Mouse (Mus musculus) myocyte (in vitro differentiated cells): ENCODE data around the gene BC030499. TPM values are rescaled to one million over a fixed set of nuclear protein-coding genes. Genes with fewer than 3 reads are reported as not detected.

Experiments used
- H3K27me3 ChIP-seq: one replicate; pipeline ENCODE4 v1.6.1; 2011; ENCODE audit not compliant: control insufficient read depth, insufficient read depth, insufficient read length
- H3K36me3 ChIP-seq: one replicate; pipeline ENCODE4 v1.6.1; 2011; ENCODE audit not compliant: control insufficient read depth, insufficient read depth
- H3K4me2 ChIP-seq: one replicate; pipeline ENCODE4 v1.6.1; 2011; ENCODE audit warnings: low read depth, control low read depth
- H3K4me3 ChIP-seq: one replicate; pipeline ENCODE4 v1.5.1; 2011; ENCODE audit warnings: mild to moderate bottlenecking, control low read depth, moderate library complexity
- H3K79me2 ChIP-seq: one replicate; pipeline ENCODE4 v1.6.1; 2011; ENCODE audit not compliant: control insufficient read depth, insufficient read depth
- H3ac ChIP-seq: one replicate; pipeline ENCODE4 v1.6.1; 2011; ENCODE audit not compliant: control insufficient read depth, insufficient read length
- CEBPB ChIP-seq: IDR thresholded peaks from 2 replicates; pipeline ENCODE4 v1.6.1; 2011; ENCODE audit warnings: mild to moderate bottlenecking, moderate library complexity; ENCODE audit not compliant: poor library complexity, insufficient read depth, severe bottlenecking
- E2F4 ChIP-seq: IDR thresholded peaks from one replicate; pipeline ENCODE4 v1.6.1; 2011; ENCODE audit warnings: mild to moderate bottlenecking, control low read depth, moderate library complexity; ENCODE audit not compliant: insufficient read depth
- MAX ChIP-seq: IDR thresholded peaks from one replicate; pipeline ENCODE4 v1.6.1; 2011; ENCODE audit warnings: low read depth, mild to moderate bottlenecking, control low read depth
- MYOD1 ChIP-seq, 3 experiments: IDR thresholded peaks; one replicate each; pipeline ENCODE4 v1.6.1; 2011; ENCODE audit warnings: control low read depth in 2 of 3, low read depth in 2 of 3, mild to moderate bottlenecking in 2 of 3, moderate library complexity in 1 of 3; ENCODE audit not compliant: insufficient read length in 2 of 3, control insufficient read depth in 1 of 3
- MYOG ChIP-seq, 3 experiments: IDR thresholded peaks; one replicate each; pipeline ENCODE4 v1.6.1; 2011; ENCODE audit warnings: control low read depth in 2 of 3, low read depth in 2 of 3, mild to moderate bottlenecking in 2 of 3; ENCODE audit not compliant: insufficient read length in 2 of 3, control insufficient read depth in 1 of 3, insufficient read depth in 1 of 3
- POLR2A ChIP-seq: IDR thresholded peaks from one replicate; pipeline ENCODE4 v1.6.1; 2011; ENCODE audit warnings: low read depth, mild to moderate bottlenecking, control low read depth, moderate library complexity; ENCODE audit not compliant: insufficient read length
- POLR2AphosphoS2 ChIP-seq: IDR thresholded peaks from one replicate; pipeline ENCODE4 v1.6.1; 2011; ENCODE audit warnings: low read depth, control low read depth; ENCODE audit not compliant: insufficient read length
- REST ChIP-seq: IDR thresholded peaks from one replicate; pipeline ENCODE4 v1.6.1; 2011; ENCODE audit warnings: mild to moderate bottlenecking, control low read depth, moderate library complexity; ENCODE audit not compliant: insufficient read depth, insufficient read length
- SRF ChIP-seq: IDR thresholded peaks from one replicate; pipeline ENCODE4 v1.6.1; 2011; ENCODE audit warnings: low read depth; ENCODE audit not compliant: control insufficient read depth, insufficient read length
- TCF12 ChIP-seq: IDR thresholded peaks from one replicate; pipeline ENCODE4 v1.6.1; 2011; ENCODE audit warnings: mild to moderate bottlenecking, control low read depth; ENCODE audit not compliant: poor library complexity, insufficient read depth, severe bottlenecking
- TCF3 ChIP-seq: IDR thresholded peaks from one replicate; pipeline ENCODE4 v1.6.1; 2011; ENCODE audit warnings: low read depth, control low read depth; ENCODE audit not compliant: insufficient read length
- USF1 ChIP-seq: IDR thresholded peaks from one replicate; pipeline ENCODE4 v1.6.1; 2011; ENCODE audit warnings: low read depth, mild to moderate bottlenecking, control low read depth, moderate library complexity
- polyA plus RNA-seq: library from polyadenylated mRNA; unstranded; fragments of >200 nt; fragmentation: generic; extraction: Trizol; gene quantifications from one replicate; pipeline ENCODE4 v1.2.1, GENCODE M21; 2012; ENCODE audit warnings: missing spikeins

BC030499 gene
- polyA plus RNA-seq, 1 experiment: 0.20 TPM

DNA sequence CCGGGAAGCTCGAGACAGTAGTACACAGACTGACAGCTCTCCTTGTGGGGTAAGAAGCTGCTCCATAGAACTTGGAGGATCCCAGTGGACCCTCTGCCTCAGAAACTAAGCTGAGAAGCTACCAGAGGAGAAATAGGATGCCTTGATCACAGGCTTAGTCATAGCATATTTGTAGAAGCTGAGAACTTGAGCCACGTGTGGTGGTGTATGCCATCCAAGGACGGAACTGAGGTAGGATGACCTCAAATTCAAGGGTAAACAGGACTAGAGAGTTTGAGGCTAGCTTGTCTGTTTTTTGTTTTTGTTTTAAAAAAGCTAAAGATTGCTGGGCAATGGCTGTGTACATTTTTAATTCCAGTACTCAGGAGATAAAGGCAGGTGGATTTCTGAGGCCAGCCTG, 14.6 kb downstream of the BC030499 start:
- no peaks in the 10 kb centered on the region for H3K27me3 ChIP-seq
- peaks cover 59% of the 10 kb centered on the region for H3K79me2 ChIP-seq
- H3K36me3 ChIP-seq: peaks cover 38% of the 10 kb centered on the region
- no peak overlapping the region for H3K4me3 ChIP-seq
- no peak overlapping the region for H3K4me2 ChIP-seq
- TF ChIP-seq TCF12 (no peak), USF1 (peak; percentile 2)
- H3ac ChIP-seq: no peak overlapping the region

DNA sequence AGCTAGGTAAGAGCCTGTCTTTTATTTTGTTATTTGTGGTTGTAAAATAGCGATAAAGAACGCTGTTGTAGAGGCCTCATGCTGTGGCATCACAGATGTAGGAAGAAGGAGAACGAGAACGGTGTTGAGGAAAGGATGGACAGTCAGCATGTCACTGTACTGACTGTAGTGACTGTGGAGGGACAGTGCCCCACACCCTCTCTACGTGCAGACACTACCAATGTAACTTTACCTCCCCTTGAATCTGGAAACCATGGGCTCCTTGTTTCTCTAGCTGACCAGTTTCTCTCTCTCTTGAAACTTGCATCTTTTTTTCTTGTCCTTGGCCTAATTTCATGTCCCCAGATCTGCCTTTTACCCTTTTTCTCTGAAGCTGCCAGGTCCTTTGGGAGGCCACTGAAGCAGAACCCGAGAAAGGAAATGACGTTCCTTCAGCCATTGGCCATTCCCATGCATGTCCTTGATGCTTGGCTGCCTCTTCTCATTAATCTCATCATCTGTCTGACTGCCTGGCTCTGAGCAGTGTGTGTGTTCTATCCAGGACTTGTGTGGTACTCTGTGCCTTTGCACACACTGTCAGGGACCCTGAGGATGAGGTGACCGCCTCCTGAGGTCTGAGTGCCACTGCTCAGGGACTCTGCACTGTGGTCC, 20.3 kb downstream of the BC030499 start:
- no peak for TF ChIP-seq CEBPB
- TF ChIP-seq TCF3: no peak
- TF ChIP-seq POLR2A: no peak
- TF ChIP-seq TCF12: no peak
- TF ChIP-seq MAX: no peak
- TF ChIP-seq REST: no peak
- no peak for TF ChIP-seq MYOG (IDR thresholded peaks at IDR 0.05; ENCODE audit: control insufficient read depth in 1 of 3, insufficient read depth in 1 of 3, insufficient read length in 2 of 3, low read depth in 2 of 3)
- TF ChIP-seq SRF: no peak
- TF ChIP-seq POLR2AphosphoS2: no peak
- no peak for TF ChIP-seq E2F4
- TF ChIP-seq USF1: no peak
- Histone ChIP-seq H3K4me3 (no peak overlapping the region), H3K36me3 (peaks cover 53% of the 10 kb centered on the region), H3K4me2 (no peak overlapping the region), H3K27me3 (no peaks in the 10 kb centered on the region), H3K79me2 (peaks cover 16% of the 10 kb centered on the region), H3ac (no peak overlapping the region)

DNA sequence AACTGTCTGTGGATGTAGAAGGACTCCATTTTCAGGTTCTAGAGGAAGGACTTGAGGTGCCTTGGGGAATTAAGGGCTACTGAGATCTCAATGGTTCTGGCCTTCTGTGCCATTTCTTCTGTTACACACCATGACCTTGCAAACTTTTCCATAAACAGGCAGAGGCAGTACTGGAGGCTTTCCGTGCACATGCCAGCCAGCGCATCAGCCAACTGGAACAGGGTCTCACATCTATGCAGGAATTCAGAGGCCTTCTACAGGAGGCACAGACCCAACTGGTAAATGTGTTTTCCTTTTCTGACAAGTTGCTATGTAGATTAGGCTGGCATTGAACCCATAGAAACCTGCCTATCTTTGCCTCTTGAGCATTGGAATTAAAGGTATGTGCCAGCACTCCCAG, 23.0 kb downstream of the BC030499 start:
- H3K4me2 ChIP-seq: no peak overlapping the region
- H3K4me3 ChIP-seq: no peak overlapping the region
- H3K27me3 ChIP-seq: no peaks in the 10 kb centered on the region
- H3K79me2 ChIP-seq: no peaks in the 10 kb centered on the region
- TF ChIP-seq USF1: no peak
- H3K36me3 ChIP-seq: peaks cover 59% of the 10 kb centered on the region
- no peak overlapping the region for H3ac ChIP-seq

DNA sequence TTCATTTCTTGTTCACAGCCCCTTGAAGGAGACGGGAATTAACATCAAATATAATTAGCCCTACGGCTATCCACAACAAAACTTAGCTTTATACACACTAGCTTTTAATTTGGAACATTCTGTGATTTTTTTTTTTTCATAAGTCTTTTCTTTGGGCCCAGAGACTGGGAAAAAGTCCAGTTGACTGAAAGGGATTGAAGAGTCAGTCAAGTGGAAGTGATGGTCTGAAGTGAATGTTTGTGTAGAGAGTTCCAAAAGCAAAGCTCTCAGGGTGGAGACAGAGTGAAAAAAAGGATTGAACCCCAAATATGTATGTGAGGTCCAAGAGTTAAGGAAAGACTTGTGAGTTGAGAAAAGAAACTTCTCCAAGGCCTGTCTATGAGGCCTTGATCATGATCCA, 27.8 kb downstream of the BC030499 start:
- no peak overlapping the region for H3ac ChIP-seq

DNA sequence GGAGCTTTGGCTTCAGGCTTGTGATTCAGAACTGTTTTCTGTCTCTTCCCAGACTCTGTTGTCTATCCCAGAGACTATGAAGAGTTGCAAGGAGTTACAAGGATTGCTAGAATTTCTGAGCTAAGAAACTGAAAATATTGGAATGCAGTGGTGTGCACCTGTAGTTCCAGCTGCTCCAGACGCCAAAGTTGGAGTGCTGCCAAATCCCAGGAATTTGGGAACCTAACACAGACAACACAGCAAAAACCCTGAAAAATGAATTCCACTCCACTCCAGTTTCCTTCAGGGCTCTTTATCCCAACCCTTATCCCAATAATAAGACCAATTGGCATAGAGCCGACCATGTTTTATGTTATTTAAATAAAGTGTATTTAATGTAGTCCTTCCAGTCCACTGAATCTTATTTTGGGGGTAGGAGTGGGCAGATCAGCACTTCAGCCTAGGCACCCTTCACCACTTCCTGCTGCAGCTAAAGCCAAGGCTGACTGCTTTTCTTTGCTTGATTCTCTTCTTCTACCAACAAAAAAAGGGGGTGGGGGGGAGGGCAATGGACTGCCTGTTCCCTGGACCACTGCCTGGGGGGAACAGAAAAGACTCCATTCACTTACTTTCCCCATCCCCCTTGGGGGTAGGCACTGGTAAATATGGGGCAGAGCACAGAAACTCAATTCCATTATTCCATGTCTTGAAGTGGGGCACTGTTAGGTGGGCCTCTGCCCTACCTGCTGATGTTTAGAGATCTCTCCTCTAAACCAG, 31.6 kb downstream of the BC030499 start:
- Histone ChIP-seq H3K4me3 (no peak overlapping the region), H3K4me2 (no peak overlapping the region), H3K27me3 (no peaks in the 10 kb centered on the region), H3K79me2 (no peaks in the 10 kb centered on the region), H3ac (no peak overlapping the region), H3K36me3 (peaks cover 29% of the 10 kb centered on the region)
- no peak for TF ChIP-seq USF1
- no peak for TF ChIP-seq MAX
- TF ChIP-seq REST: no peak
- no peak for TF ChIP-seq MYOG (IDR thresholded peaks at IDR 0.05; ENCODE audit: control insufficient read depth in 1 of 3, insufficient read depth in 1 of 3, insufficient read length in 2 of 3, low read depth in 2 of 3)

More for the DNA sequence above, 27.8 kb downstream of the BC030499 start:
- H3K27me3 ChIP-seq: no peaks in the 10 kb centered on the region
- no peaks in the 10 kb centered on the region for H3K79me2 ChIP-seq
- H3K4me3 ChIP-seq: no peak overlapping the region
- no peak overlapping the region for H3K4me2 ChIP-seq
- TF ChIP-seq TCF12 (no peak), POLR2AphosphoS2 (no peak), SRF (no peak), MYOD1 (IDR thresholded peaks at IDR 0.05; ENCODE audit: control insufficient read depth in 1 of 3, insufficient read length in 2 of 3, low read depth in 2 of 3) (no peak)
- H3K36me3 ChIP-seq: peaks cover 53% of the 10 kb centered on the region

DNA sequence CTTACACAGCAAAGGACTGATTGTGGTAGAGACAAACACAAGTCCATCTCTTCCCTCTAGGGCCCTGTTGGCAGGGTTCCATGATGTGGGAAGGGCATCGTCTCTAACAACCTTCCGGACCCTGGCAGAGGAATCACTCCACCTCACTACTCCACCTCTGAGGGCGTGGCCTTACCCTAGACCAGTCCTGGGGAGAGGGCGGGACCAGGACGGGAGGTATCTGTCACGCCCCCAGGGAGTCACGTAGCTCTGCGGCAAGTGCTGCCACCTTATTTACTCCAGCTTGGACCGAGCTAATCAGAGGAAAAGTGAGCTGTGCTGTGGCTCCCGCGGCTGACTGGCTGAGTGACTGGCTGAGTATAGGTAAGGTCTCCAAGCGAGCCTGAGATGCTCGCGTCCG, 32.2 kb downstream of the BC030499 start, which contains the start of gene Aldoc:
Gene Aldoc, plus strand, starts transcription at position 109 of the 400 bp plus-strand sequence.
- peaks cover 22% of the 10 kb centered on the region for H3K36me3 ChIP-seq
- no peak within 1 kb of the TSS for H3K4me2 ChIP-seq
- H3K79me2 ChIP-seq: no peaks in the 10 kb centered on the region
- no peak for TF ChIP-seq MYOD1 (IDR thresholded peaks at IDR 0.05; ENCODE audit: control insufficient read depth in 1 of 3, insufficient read length in 2 of 3, low read depth in 2 of 3)
- TF ChIP-seq MAX: no peak
- no peak for TF ChIP-seq SRF
- TF ChIP-seq POLR2AphosphoS2: peak; percentile 66
- no peak for TF ChIP-seq CEBPB
- H3K4me3 ChIP-seq: no peak within 1 kb of the TSS
- no peaks in the 10 kb centered on the region for H3K27me3 ChIP-seq
- no peak within 1 kb of the TSS for H3ac ChIP-seq
